Mouse (Mus musculus) gastrocnemius, adult 2 months (tissue): ENCODE results near the gene Tmem33. TPM values are rescaled to one million over a fixed set of nuclear protein-coding genes. Genes with fewer than 3 reads are reported as not detected.

Source experiments
- DNase-seq: peaks from one replicate; pipeline ENCODE4 v3.0.0; 2022
- H3K27ac ChIP-seq: fragments of 200-600 bp; 2 replicates; pipeline ENCODE4 v1.8.1; 2022; ENCODE audit warnings: mild to moderate bottlenecking
- H3K4me3 ChIP-seq: fragments of 200-600 bp; 2 replicates; pipeline ENCODE4 v1.8.1; 2022; ENCODE audit warnings: mild to moderate bottlenecking, moderate library complexity
- CTCF ChIP-seq: fragments of 200-600 bp; IDR thresholded peaks from 2 replicates; pipeline ENCODE4 v1.8.1; 2022; ENCODE audit warnings: antibody characterized with exemption, mild to moderate bottlenecking, moderate library complexity
- intact Hi-C: fragments of 180-260 bp; cut with DNase I; formaldehyde crosslinking; loops from one replicate; pipeline ENCODE4 v1.15.1; 2025
- total RNA-seq, 2 experiments: library from RNA; stranded (reverse); gene quantifications; 2 replicates each; pipeline ENCODE4 v1.2.3; 2021

Tmem33 gene
- total RNA-seq, 2 experiments from 2014 or later: 23.0 to 28.5 TPM

GRCm38 (mm10) chr5:67306698-67307521 is 46.5 kb downstream of the Tmem33 start, which contains the start of gene Slc30a9:
Gene Slc30a9 (plus strand): TSS chr5:67306955.
- peak; percentile 96 for DNase-seq
- intact Hi-C loops: loop anchor here (2.0 kb wide), 1 partner anchor 46 kb away; the partner anchor contains the start of gene Tmem33
- peak within 1 kb of the TSS; percentile 98 for H3K4me3 ChIP-seq
- H3K27ac ChIP-seq: peak within 1 kb of the TSS; percentile 95
- TF ChIP-seq CTCF: peak; percentile 43

- DNase-seq: no peak
- intact Hi-C loops: loop anchor here (2.0 kb wide), 1 partner anchor 47 kb away; the partner anchor contains the start of gene Tmem33
- H3K27ac ChIP-seq: peak overlapping the region; percentile 95
- no peak for TF ChIP-seq CTCF
- H3K4me3 ChIP-seq: peak overlapping the region; percentile 98
Observed at GRCm38 (mm10) chr5:67307659-67308222, 47.4 kb downstream of the Tmem33 start.

DNA sequence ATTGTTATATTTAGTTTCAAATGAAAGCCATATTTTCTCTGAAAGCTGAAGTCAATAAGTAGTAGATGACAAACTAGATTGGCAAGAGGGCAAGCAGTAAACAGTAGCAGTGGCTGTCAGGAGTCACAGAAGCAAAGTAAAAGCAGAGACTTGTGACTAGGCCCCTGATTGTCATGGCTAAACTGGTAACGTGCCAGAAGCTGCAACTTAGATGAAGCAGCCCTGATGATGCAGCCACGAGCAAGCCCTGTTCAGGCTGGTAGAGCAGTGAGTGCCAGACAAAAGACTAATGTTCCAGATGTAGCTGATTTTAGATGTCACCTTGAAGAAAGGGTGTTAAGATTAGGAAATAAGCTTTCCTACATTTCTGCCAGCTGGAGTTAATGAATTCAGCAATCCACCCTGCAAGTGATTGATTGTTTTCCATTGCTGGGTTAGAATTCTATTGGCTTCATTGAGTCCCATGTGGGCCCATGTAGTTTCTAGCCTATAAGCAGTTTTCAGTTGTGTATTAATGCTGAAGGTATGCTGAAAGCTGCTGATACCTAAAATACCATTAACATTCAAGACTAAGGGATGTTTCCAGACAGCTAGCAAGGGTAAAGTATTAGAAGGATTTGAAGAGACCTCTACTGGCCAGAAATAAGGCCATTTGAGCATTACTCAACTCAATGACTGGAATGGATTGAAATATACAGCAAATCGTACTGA is 51.6 kb downstream of the Tmem33 start:
- DNase-seq: no peak
- intact Hi-C loops: no loop called here
- Histone ChIP-seq H3K4me3 (no peak overlapping the region), H3K27ac (peak overlapping the region; percentile 40; the same call in 1 of the 2 replicates)
- TF ChIP-seq CTCF: peak; percentile 9; the same call in 1 of the 2 replicates

DNA sequence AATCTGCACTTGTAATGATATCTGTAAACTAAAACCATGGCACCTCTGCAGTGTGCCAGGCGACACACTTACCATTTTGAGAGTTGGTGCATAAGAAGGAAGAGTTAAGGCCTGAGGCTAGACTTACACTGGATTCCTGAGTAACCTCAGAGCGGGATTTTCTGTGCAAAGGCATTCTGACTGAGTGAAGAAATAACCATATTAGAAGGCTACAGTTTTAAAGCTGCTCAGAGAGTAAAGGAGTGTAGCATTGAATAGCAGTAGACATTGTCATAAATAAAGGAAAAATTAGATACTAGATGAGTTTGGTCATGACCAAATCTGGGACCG is 52.1 kb downstream of the Tmem33 start:
- peak overlapping the region; percentile 40; the same call in 1 of the 2 replicates for H3K27ac ChIP-seq
- H3K4me3 ChIP-seq: no peak overlapping the region
- intact Hi-C loops: no loop called here
- no peak for DNase-seq
- no peak for TF ChIP-seq CTCF

DNA sequence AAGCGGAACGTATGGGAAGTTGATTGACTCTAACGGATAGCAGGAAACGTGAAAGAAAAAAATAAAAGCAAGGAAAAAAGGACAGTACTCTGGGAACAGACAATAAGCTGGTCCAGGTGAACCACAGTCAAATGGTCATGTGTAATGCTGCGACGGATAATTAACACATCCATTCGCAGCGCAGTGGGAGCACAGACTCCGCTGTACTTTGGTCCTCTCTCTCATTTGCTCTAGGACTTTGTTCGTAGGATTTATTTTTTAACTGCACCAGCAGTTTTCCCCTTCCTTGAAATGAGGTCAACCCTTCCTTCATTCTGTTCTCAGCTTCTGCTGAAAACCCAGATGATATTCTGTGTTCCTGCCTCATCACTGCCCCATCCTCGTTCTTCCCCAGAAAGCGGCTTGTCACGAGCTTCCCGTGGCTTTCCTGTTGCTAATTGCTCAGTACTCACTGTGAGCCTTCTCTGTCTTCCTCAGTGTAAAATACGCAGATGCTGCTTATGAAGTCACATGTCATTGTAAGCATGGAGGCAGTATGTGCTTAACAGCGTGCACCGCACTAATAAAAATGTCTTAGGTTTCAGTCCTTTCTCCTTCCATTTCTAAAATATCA is 61.4 kb downstream of the Tmem33 start:
- no peak overlapping the region for H3K27ac ChIP-seq
- intact Hi-C loops: no loop called here
- TF ChIP-seq CTCF: no peak
- H3K4me3 ChIP-seq: no peak overlapping the region
- no peak for DNase-seq

- DNase-seq: no peak
- Histone ChIP-seq H3K4me3 (no peak overlapping the region), H3K27ac (no peak overlapping the region)
- TF ChIP-seq CTCF: no peak
- intact Hi-C loops: no loop called here
Observed at GRCm38 (mm10) chr5:67324032-67324431, 63.7 kb downstream of the Tmem33 start.

GRCm38 (mm10) chr5:67340811-67341210 is 80.4 kb downstream of the Tmem33 start:
- Histone ChIP-seq H3K4me3 (no peak overlapping the region), H3K27ac (no peak overlapping the region)
- no peak for TF ChIP-seq CTCF
- intact Hi-C loops: no loop called here
- DNase-seq: no peak

Other genes with a start within 250 kb of the Tmem33 start
- gene Phox2b, start 161.3 kb upstream of the Tmem33 start, total RNA-seq: not detected
- gene Slc30a9, start 46.4 kb downstream of the Tmem33 start, total RNA-seq: 100 to 1,000 TPM; 116 to 141 TPM
- under 1 TPM; 0.26 to 0.39 TPM for gene Bend4, start 167.7 kb downstream of the Tmem33 start, total RNA-seq